Mouse (Mus musculus): ENCODE results near the gene Metap2. TPM values are rescaled to one million over a fixed set of nuclear protein-coding genes. Genes with fewer than 3 reads are reported as not detected.
"Not testable (repeated sequence)": the region's sequence is repeated elsewhere in the genome, so short reads cannot be mapped to it uniquely, and the experiment has no call there.

Gene Metap2
- polyA plus RNA-seq, 1 experiment from 2014 or later, result 169 TPM

GRCm38 (mm10) chr10:93829898-93830831 is 66.7 kb downstream of the Metap2 start:
- Histone ChIP-seq H3K27me3 (replicated peaks; ENCODE audit: control insufficient read depth, insufficient read depth, low read length) (peaks cover 36% of the 10 kb centered on the region), H3K36me3 (ENCODE audit: control insufficient read depth, insufficient read depth, low read length) (no peaks in the 10 kb centered on the region), H3K4me1 (ENCODE audit: control insufficient read depth, insufficient read depth, low read length) (peaks cover 13% of the 10 kb centered on the region), H3K9ac (ENCODE audit: low read depth, low read length) (no peak overlapping the region), H3K27ac (ENCODE audit: low read length) (no peak overlapping the region), H3K4me3 (ENCODE audit: low read length) (no peak overlapping the region), H3K4me2 (ENCODE audit: low read depth, low read length) (no peak overlapping the region), H3K9me3 (ENCODE audit: control insufficient read depth, low read length) (no peaks in the 10 kb centered on the region)
- WGBS, result 46% methylated on average over 9 of the region's 9 CpGs
- no peak for ATAC-seq

GRCm38 (mm10) chr10:93818661-93819060 is 78.2 kb downstream of the Metap2 start:
- H3K9me3 ChIP-seq (ENCODE audit: control insufficient read depth, low read length), result no peaks in the 10 kb centered on the region
- 38% methylated on average over 7 of the region's 7 CpGs for WGBS
- H3K4me3 ChIP-seq (ENCODE audit: low read length), result no peak overlapping the region
- H3K4me2 ChIP-seq (ENCODE audit: low read depth, low read length), result no peak overlapping the region
- no peak overlapping the region for H3K9ac ChIP-seq (ENCODE audit: low read depth, low read length)
- no peaks in the 10 kb centered on the region for H3K4me1 ChIP-seq (ENCODE audit: control insufficient read depth, insufficient read depth, low read length)
- H3K27ac ChIP-seq (ENCODE audit: low read length), result no peak overlapping the region
- H3K36me3 ChIP-seq (ENCODE audit: control insufficient read depth, insufficient read depth, low read length), result no peaks in the 10 kb centered on the region
- ATAC-seq, result no peak
- H3K27me3 ChIP-seq (replicated peaks; ENCODE audit: control insufficient read depth, insufficient read depth, low read length), result no peaks in the 10 kb centered on the region; the same call in 1 of the 2 replicates

- H3K9ac ChIP-seq (ENCODE audit: low read depth, low read length), result no peak overlapping the region
- H3K27me3 ChIP-seq (replicated peaks; ENCODE audit: control insufficient read depth, insufficient read depth, low read length), result no peaks in the 10 kb centered on the region
- H3K27ac ChIP-seq (ENCODE audit: low read length), result no peak overlapping the region
- no peaks in the 10 kb centered on the region for H3K4me1 ChIP-seq (ENCODE audit: control insufficient read depth, insufficient read depth, low read length)
- no peak for ATAC-seq
- no peaks in the 10 kb centered on the region for H3K36me3 ChIP-seq (ENCODE audit: control insufficient read depth, insufficient read depth, low read length)
- no peak overlapping the region for H3K4me3 ChIP-seq (ENCODE audit: low read length)
- no peak overlapping the region for H3K4me2 ChIP-seq (ENCODE audit: low read depth, low read length)
- H3K9me3 ChIP-seq (ENCODE audit: control insufficient read depth, low read length), result no peaks in the 10 kb centered on the region
- 78% methylated on average over 10 of the region's 10 CpGs for WGBS
These were observed 83.1 kb downstream of the Metap2 start for GRCm38 (mm10) chr10:93813755-93814154.

GRCm38 (mm10) chr10:93812774-93813415 is 84.0 kb downstream of the Metap2 start:
- Histone ChIP-seq H3K4me2 (ENCODE audit: low read depth, low read length) (no peak overlapping the region; the same call in 1 of the 2 replicates), H3K4me3 (ENCODE audit: low read length) (peak overlapping the region; percentile 15; the same call in 1 of the 2 replicates), H3K27me3 (replicated peaks; ENCODE audit: control insufficient read depth, insufficient read depth, low read length) (no peaks in the 10 kb centered on the region), H3K27ac (ENCODE audit: low read length) (no peak overlapping the region), H3K36me3 (ENCODE audit: control insufficient read depth, insufficient read depth, low read length) (no peaks in the 10 kb centered on the region), H3K9me3 (ENCODE audit: control insufficient read depth, low read length) (no peaks in the 10 kb centered on the region), H3K4me1 (ENCODE audit: control insufficient read depth, insufficient read depth, low read length) (no peaks in the 10 kb centered on the region), H3K9ac (ENCODE audit: low read depth, low read length) (no peak overlapping the region)
- WGBS, result 14% methylated on average over 10 of the region's 10 CpGs
- ATAC-seq, result no peak

GRCm38 (mm10) chr10:93812098-93812497 is 84.8 kb downstream of the Metap2 start:
- Histone ChIP-seq H3K9ac (ENCODE audit: low read depth, low read length) (no peak overlapping the region), H3K27ac (ENCODE audit: low read length) (no peak overlapping the region), H3K36me3 (ENCODE audit: control insufficient read depth, insufficient read depth, low read length) (no peaks in the 10 kb centered on the region), H3K4me2 (ENCODE audit: low read depth, low read length) (no peak overlapping the region), H3K9me3 (ENCODE audit: control insufficient read depth, low read length) (no peaks in the 10 kb centered on the region), H3K4me1 (ENCODE audit: control insufficient read depth, insufficient read depth, low read length) (no peaks in the 10 kb centered on the region), H3K4me3 (ENCODE audit: low read length) (no peak overlapping the region), H3K27me3 (replicated peaks; ENCODE audit: control insufficient read depth, insufficient read depth, low read length) (no peaks in the 10 kb centered on the region)
- 86% methylated on average over 7 of the region's 7 CpGs for whole genome bisulfite sequencing
- no peak for ATAC-seq

- Histone ChIP-seq H3K27ac (ENCODE audit: low read length) (no peak overlapping the region), H3K9ac (ENCODE audit: low read depth, low read length) (no peak overlapping the region), H3K36me3 (ENCODE audit: control insufficient read depth, insufficient read depth, low read length) (no peaks in the 10 kb centered on the region), H3K27me3 (replicated peaks; ENCODE audit: control insufficient read depth, insufficient read depth, low read length) (no peaks in the 10 kb centered on the region), H3K4me3 (ENCODE audit: low read length) (no peak overlapping the region), H3K4me1 (ENCODE audit: control insufficient read depth, insufficient read depth, low read length) (no peaks in the 10 kb centered on the region), H3K9me3 (ENCODE audit: control insufficient read depth, low read length) (no peaks in the 10 kb centered on the region), H3K4me2 (ENCODE audit: low read depth, low read length) (no peak overlapping the region)
- no peak for ATAC-seq
- WGBS, result 46% methylated on average over 7 of the region's 7 CpGs
These were observed 86.2 kb downstream of the Metap2 start for GRCm38 (mm10) chr10:93810590-93811185.

- not testable (repeated sequence) for H3K4me3 ChIP-seq (ENCODE audit: low read length); H3K27ac ChIP-seq (ENCODE audit: low read length); H3K4me2 ChIP-seq (ENCODE audit: low read depth, low read length); H3K27me3 ChIP-seq (replicated peaks; ENCODE audit: control insufficient read depth, insufficient read depth, low read length); H3K9me3 ChIP-seq (ENCODE audit: control insufficient read depth, low read length); H3K4me1 ChIP-seq (ENCODE audit: control insufficient read depth, insufficient read depth, low read length); ATAC-seq; H3K9ac ChIP-seq (ENCODE audit: low read depth, low read length); H3K36me3 ChIP-seq (ENCODE audit: control insufficient read depth, insufficient read depth, low read length)
- 96% methylated on average over 8 of the region's 8 CpGs for WGBS
These were observed 87.5 kb downstream of the Metap2 start for GRCm38 (mm10) chr10:93809438-93809837.

Other genes with a start within 250 kb of the Metap2 start
- gene Usp44, start 65.5 kb downstream of the Metap2 start, polyA plus RNA-seq (2015; fragmentation: Nextera tagmentation; extraction: Ambion mirVana), result 0.17 and 0.34 TPM in 2 replicates
- 17.1 and 18.5 TPM in 2 replicates for gene Vezt, start 138.7 kb upstream of the Metap2 start, polyA plus RNA-seq (2015; fragmentation: Nextera tagmentation; extraction: Ambion mirVana)
- gene Fgd6, start 138.9 kb upstream of the Metap2 start, polyA plus RNA-seq (2015; fragmentation: Nextera tagmentation; extraction: Ambion mirVana), result 2.7 and 3.0 TPM in 2 replicates

Measured in intestine, embryonic 16.5 days (tissue).